Mouse (Mus musculus): ENCODE results near the gene Aldh6a1. TPM values are rescaled to one million over a fixed set of nuclear protein-coding genes. Genes with fewer than 3 reads are reported as not detected.

The Aldh6a1 gene
- 10 to 100 TPM; 55.8 to 70.5 (median 60.5) TPM for total RNA-seq (2022)

DNA sequence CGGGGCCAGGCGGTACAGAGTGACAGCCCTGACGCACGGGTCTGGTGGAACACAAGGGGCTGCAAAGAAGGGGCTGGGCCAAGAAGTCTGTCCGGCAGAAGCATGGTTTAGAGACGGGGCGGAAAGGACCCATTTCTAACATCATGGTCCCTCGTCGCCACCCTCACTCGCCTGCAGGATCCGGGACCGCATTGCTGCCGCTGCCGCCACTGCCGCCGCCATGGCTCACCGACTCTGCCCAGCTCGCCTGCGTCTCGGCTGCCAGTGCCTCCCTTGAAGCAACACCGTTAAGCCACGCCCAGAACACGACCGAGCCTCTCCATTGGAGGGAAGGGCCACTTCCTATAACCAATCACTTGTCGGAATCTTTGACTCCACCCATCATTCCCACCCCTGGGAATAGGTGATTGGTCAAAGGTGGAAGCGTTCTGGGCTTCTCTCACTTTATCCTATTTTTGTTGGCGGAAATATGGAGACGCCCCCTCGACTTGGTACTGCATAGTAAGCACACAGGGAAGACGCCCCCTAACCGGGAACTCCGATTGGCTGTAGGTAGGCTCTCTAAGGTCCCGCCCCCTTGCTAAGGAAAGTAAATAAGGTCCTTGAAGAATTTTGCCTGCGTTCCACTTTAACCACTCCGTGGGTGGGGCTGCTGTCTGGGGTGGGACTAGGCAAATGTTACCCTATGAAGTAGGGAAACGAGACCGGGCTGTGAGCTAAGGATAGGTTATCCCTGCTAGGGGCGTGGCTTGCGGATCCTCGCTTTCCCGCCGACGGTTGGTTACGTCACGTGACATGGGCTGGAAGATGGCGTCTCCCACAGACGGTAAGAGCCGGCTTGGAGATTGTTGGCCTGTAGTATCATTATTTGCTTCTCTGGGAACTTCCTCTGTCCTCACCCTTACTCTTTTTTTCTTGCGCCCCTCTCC is at the start of gene Aldh6a1, which contains the start of gene Lin52:
TSS of gene Aldh6a1 (minus strand) at position 287 of the 929 bp plus-strand sequence.
TSS of gene Lin52 (plus strand) at position 705 of the 929 bp plus-strand sequence.
- DNase-seq (ENCODE audit: low spot score in 2 of 2), result peak; percentile 83 to 100

DNA sequence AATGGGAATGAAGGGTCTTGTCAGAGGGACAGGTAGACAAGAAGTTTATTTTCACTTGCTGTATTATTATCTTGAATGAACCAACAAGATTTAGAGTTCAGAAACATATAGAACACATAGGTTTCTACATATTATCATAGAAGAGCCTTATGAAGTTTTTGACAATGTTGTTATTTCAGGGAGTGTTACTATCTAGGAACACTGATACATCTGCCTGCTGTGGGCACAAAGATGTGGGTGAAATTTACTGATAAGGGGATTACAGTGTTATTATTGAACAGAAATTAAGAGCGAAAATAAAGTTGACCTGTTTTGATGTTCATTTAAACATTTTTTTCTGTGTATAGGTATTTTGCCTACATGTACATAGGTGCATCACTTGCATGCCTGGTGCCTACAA is 46.0 kb upstream of the Aldh6a1 start:
- no peak for DNase-seq (ENCODE audit: low spot score in 2 of 2)

DNA sequence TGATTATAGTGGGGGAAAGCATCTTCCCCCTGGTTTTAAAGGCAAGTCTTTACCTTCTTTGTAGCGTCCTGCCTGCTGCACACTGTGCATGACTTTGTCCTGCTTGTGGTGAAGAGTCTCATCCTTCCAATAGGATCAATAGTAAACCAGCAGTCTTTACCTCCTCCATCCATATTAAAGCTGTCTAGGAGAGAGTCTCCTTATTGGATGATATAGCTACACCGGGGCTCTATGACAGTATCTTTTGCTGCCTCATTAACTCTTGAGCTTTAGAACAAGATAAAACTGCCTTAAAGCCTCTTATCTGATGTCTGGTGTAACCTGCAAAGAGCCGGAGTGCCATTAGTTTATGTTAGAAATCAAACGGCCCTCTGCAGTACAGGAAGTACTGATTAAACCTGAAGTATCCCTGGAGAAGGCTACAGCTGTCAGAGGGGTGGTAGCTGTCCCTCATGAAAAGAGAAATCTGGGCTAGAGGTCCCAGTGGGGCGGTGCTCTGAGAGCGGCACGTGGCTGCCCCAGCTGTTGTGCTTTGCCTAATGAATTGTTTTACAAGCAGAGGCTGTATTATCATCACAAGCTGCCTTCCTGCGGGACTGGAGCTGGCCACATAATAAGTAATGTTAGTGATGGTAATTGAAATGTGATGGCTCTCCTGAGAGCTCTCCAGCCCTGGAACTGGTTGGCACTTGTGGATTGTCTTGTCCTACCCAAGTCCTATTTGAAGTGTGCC is 36.7 kb upstream of the Aldh6a1 start:
- DNase-seq (ENCODE audit: low spot score in 2 of 2), result peak in 1 of 2 experiments; percentile 8

DNA sequence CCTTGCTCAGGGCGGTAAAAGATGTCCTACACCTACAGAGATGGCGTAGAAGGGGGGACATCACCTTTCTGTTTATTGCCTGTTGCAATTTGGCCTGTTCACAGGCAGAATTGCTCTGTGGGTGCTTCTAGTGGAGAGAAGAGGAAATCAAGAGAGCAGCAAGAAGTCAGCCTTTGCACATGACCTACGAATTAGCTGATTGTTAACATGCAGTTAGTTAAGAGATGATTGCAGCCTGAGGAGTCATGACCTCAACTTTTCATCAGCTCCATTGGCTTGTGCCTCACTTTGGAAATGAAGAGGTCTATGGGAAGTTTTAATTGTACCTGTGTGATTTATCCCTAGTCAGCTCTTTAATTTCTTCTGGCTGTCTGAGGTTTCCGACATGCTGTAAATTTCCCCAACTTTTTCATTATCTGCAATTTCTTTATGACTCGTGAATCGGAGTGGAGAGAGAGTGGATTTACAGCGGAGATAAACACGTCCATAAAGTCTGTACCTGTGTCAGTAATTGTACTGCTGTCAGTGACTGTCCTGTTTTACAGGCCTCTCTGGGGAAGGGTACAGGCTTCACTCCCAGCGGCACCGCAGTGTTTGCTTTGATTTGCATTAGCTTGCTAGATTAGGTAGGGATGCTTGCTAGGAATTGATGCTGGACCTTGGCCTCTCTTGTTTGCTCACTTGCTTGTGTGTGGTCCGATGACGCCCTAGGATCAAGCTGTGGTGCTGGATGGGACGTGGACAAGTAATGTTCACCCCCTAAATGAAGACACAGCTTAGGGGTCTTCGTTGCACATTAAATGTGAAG is 32.2 kb upstream of the Aldh6a1 start:
- no peak for DNase-seq (ENCODE audit: low spot score in 2 of 2)

DNA sequence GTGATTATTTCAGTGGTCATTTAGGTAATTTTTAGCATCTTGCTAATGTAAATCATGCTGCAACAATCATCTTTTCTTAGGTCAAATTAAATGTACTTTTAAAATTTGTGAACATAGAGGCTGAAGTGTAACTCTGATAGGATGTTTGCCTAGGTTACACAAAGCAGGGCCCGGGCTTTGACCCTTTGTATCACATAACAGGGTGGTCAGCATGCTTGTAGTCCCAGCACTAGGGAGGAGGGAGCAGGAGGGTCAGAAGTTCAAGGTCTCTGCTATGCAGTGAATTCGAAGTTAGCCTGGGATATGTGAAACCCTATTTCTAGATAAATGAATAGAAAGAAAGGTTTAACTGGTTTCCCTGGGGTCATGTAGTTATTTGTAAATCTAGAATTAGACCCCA is 30.4 kb upstream of the Aldh6a1 start:
- DNase-seq (ENCODE audit: low spot score in 2 of 2), result no peak

DNA sequence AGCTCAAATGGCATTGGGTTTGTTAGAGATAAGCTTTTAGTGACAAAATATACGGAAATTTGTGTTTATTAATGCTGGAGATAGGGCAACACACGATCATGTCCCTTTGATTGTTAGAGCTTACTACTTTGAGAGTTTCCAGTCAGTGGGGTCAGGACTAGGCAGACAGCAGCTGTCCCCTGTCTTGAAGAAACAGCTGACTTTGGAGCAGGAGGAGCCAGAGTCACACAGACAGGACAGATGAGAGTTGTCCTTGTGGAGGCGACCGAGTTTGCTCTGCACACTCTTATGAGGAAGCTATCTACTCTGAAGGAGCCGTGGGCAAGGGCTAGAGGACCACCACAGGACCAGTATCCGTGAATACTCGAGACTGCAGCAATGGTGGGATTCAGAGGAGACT is 28.1 kb upstream of the Aldh6a1 start:
- no peak for DNase-seq (ENCODE audit: low spot score in 2 of 2)

DNA sequence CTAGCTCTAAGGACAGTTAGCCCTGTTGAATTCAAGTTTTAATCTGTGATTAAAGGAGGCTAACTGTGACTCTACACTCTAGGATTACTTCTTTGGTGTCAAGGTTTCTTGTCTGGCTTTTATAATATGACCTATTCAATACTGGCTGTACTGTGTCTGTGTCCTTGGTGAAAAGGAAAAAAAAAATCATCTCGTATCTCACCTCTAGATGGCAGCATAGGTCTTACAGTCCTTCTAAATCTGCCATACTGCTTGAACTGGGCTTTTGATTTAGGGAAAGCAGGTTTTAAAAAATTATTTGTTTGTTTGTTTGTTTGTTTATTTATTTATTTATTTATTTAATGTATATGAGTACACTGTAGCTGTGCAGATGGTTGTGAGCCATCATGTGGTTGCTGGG is 17.9 kb upstream of the Aldh6a1 start:
- DNase-seq (ENCODE audit: low spot score in 2 of 2), result no peak

DNA sequence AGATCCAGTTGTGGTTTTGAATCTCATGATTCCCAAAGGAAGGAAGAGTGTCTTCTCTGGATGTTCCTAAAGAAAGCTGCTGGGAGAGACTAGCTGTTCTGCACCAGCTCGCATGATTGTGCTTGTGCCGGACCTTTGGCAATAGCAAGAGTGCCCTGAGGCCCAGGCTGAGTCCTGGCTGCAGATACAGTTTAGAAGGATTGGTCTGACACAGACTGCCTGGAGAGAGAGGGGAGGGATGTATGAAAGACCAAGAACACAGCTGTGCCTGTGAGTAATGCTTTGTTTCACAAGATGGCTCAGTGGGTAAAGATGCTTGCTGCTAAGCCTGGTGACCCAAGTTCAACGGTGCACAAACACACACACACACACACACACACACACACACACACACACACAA is 12.1 kb upstream of the Aldh6a1 start:
- DNase-seq (ENCODE audit: low spot score in 2 of 2), result no peak

DNA sequence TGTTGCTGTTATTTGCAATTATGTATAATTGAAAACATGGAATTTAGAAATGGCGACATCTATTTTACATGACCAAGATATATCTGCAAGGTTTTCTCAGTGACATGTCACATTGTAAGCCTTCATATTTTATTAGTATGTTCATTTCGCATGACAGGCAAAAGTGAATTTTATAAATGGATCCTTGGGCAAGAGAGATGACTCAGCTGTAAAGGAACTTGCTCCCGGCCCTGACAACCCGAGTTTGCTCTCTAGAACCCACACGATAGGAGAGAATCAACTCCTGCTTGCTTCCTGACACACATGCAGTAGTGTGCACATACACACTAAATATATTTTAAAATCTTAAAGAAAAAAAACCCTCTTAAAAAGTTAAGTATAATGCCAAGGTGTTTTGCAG is 10.6 kb upstream of the Aldh6a1 start:
- DNase-seq (ENCODE audit: low spot score in 2 of 2), result no peak

DNA sequence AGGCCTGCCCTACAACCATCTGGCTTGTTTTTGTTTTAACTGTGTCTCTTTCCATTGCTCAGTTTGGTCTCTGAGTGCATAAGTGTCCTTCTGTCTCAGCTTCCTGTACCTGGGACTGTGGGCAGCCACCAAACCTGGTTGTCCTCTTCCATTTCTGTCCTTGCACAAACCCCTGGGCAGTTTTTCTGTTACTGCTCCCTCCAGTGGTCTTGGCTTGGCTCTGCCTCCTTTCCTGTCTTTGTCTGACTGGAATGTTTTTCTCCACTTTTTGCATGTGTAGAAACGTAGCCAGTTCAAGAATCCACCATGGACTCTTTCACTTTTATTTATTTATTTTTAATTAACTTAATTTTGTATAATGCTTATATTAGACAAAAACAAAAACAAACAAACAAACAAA is 9.0 kb upstream of the Aldh6a1 start:
- DNase-seq (ENCODE audit: low spot score in 2 of 2), result no peak

DNA sequence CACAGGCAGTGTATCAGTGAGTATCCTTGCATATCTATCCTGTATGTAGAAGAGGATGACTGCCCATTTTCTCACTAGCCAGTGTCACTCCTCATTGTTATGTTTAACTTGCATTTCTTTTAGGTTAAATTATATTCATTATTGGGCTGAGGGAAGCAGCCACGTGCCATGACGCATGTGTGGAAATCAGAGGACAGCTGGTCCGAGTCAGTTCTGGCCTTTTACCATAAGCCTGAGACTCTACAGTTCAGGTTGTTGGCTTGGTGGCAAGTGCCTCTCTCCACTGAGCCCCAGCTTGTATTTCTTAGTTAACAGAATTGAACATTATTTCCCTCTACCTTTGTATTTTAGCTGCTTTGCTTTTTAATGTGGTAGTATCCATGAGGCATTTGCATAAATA is 6.1 kb upstream of the Aldh6a1 start:
- no peak for DNase-seq (ENCODE audit: low spot score in 2 of 2)

DNA sequence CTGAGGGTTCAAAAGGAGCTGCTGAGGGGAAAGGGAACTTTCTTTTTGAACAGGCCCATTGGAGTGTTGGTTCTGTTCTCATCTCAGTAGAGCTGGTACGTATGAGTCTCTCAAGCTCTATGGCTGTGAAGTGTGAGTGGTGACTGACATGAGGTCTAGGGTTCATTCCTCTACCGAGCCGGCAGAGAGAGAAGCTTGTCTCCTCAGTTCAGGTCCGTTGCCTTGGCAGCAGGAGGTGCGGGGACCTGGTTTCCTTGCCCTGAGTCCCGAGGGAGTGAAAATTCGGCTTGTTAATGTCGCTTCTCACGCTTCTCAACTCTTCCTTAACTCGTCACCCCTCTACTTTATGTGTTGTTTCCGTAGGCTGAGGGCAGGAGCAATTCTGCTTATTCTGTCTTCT is 997 bp upstream of the Aldh6a1 start:
- DNase-seq (ENCODE audit: low spot score in 2 of 2), result no peak

DNA sequence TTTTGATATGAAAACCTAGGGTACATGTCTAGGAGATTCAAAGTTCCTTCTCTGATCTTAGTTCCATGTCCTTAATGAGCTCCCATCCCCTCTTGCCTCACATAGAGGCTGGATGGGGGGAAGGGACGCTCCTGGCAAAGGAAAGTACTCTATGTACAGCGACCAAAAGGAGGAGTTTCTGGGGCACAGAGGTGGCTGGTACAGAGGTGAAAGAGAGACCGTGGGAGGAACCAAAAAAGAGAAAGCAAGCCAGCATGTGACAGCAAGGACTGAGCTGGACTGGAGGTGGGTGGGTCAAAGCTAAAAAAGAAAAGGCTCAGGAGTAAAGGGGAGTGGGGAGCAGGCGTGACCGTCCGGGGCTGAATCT is 470 bp downstream of the Aldh6a1 start:
- no peak for DNase-seq (ENCODE audit: low spot score in 2 of 2)

DNA sequence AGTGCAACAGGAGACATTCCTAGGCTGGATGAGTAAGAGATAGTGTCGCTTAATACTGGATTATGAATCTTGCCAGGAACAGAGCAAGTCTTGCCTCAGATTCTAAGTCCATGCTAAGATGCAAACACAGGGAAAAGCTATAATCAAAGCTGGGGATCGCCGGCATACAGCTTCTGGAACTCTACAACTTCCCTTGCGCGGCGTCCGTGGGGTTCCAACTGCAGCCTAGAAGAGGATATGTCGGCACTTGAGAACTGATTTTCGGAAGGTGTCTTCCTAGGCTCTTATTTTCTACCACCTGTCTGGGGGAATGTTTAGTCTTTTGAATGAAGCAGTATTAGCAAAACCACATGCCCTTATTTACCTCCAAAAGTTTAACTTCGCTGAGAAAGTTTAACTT is 917 bp downstream of the Aldh6a1 start:
- no peak for DNase-seq (ENCODE audit: low spot score in 2 of 2)

DNA sequence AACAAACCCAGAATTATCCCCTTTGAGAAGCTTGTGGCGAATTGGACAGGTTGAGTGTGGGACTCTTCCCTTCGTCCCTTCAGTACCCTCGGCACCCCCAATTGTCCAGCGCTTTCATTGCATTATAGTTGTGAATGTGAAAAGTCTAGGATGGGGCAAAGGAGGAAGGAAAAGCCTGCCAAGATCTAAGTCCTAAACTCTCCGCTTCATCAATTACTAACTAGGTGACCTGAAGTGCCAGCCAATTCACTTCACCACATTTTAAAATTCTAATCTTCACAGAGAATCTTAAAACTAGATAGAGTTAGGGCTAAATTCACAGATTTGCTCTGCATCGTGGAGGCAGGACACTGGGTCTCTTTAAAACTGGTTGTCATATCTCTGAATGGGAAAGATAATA is 2.6 kb downstream of the Aldh6a1 start:
- no peak for DNase-seq (ENCODE audit: low spot score in 2 of 2)

DNA sequence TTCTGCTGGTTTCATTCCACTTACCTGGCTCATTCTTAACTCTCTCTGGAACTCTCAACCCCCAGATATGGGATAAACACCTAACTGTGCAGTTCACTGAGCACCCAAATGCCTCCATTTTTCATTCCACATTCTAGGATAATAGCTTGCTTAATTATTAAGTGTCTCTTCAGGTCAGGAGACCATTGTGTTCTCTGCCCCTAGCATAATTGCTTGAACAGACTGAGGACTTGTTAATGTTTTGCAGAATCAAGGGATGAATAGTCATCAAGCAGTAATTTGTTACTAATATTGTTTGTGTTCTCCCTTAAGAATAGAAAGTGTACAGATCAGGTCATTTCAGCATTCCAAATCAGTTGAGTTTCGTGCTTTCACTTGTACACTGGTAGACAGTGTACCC is 3.4 kb downstream of the Aldh6a1 start:
- DNase-seq (ENCODE audit: low spot score in 2 of 2), result no peak

DNA sequence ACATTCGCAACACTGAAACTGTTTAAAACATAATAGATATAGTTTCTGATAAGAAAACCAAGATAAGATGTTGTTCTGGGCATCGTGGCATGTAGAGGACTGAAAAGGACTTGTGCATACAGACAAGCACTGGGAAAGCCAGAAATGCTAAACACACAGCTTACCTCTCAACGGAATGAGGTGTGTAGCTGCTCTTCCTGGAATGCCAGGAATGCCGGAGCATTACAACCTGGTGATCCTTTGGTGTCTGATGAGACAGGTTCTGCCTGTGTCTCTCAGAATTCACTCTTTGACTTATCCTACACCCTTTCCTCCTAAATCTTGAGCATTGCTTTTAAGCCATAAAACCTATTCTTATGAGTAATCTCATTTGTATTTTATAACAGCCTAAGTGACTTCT is 8.3 kb downstream of the Aldh6a1 start:
- DNase-seq (ENCODE audit: low spot score in 2 of 2), result no peak

DNA sequence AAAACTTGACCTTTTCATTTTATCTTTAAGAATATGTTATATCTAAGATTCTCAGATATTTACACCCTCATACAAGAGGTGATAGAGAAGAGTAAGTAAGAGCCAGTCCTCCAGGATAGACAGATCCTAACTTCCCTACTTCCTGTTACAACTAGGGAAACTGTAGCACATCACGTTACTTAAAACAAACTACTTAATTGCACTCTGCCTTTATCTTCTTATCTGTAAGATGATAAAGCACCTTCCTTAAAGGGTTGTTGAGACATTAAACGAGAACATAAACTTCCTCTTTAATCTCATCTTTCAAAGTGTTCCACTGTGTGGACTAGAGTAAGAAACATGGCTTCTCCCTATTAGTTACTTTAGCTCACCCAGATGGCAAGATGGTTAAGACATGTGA is 12.1 kb downstream of the Aldh6a1 start:
- no peak for DNase-seq (ENCODE audit: low spot score in 2 of 2)

DNA sequence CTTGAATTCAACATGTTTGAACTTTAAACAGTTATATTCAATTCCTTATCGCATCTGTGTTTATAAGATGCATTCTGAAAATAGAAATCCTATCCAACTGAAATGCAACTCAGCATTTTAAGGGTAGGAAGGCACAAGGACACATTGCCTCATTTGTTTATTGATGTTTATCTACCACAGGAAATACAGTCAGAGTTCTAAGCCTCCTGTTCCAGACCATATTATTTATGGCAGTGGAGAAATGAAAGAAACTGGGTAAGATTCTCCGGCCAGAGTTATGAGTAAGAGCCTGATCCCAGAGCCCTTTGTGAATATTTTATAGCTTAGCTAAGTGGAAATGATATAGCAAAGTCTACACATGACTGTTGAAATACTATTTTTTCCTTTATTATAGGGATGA is 21.0 kb downstream of the Aldh6a1 start:
- no peak for DNase-seq (ENCODE audit: low spot score in 2 of 2)

DNA sequence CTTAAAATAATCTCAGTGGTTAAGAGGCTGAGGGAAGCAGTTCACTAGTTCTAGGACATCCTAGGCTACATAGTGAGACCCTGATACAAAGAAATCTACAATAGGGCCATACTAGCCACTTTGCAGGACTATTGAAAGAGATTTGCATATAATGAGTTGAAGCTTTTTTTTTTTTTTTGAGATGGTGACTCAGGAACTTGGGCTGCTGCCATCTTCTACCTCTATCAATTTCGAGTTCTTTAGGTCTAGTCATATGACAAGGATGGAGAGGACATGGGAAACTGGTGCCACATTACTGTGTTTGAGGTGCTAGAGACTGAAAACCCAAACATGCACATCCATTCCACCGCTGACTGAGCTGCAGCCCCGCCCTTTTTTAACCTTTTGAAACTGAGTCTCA is 26.8 kb downstream of the Aldh6a1 start:
- DNase-seq (ENCODE audit: low spot score in 2 of 2), result no peak

DNA sequence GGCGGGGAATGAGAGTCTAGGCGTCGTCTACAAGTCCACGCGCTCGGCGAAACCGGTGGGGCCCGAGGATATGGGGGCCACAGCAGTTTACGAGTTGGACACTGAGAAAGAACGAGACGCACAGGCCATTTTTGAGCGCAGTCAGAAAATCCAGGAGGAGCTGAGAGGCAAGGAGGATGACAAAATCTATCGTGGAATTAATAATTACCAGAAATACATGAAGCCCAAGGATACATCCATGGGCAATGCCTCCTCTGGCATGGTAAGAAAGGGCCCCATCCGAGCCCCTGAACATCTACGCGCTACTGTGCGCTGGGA is 33.2 kb downstream of the Aldh6a1 start:
- no peak for DNase-seq (ENCODE audit: low spot score in 2 of 2)
